Mouse (Mus musculus): Measurements from ENCODE around the gene Guca1b.

Gene Guca1b

GRCm38 (mm10) chr17:47385145-47385544 is at the start of gene Guca1b:
Guca1b (plus strand) TSS chr17:47385393.
- in situ Hi-C loops (cut with MboI; ENCODE audit: low pct_unique_long_range_greater_than_20kb in 1 of 2, low sequenced_read_pairs in 2 of 2, unreplicated experiment in 1 of 2) = no loop called here

DNA sequence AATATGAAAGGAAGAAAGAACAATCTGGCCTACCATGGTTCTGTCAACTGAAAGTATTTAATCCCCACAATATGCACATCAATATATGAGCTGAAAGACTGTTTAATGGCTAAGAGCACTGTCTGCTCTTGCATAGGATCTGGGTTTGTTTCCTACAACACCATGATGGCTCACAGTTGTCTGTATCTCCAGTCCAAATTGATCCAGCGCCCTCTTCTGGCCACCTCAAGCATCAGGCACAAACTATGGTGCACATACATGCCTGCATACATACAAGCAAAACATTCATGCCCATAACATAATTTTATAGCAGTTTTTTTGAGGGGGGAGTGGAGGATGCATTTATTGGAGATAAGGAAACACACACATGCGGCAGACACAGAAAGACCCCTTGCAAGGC is 42.1 kb upstream of the Guca1b start:
- in situ Hi-C loops (cut with MboI; ENCODE audit: low pct_unique_long_range_greater_than_20kb in 1 of 2, low sequenced_read_pairs in 2 of 2, unreplicated experiment in 1 of 2) = no loop called here

DNA sequence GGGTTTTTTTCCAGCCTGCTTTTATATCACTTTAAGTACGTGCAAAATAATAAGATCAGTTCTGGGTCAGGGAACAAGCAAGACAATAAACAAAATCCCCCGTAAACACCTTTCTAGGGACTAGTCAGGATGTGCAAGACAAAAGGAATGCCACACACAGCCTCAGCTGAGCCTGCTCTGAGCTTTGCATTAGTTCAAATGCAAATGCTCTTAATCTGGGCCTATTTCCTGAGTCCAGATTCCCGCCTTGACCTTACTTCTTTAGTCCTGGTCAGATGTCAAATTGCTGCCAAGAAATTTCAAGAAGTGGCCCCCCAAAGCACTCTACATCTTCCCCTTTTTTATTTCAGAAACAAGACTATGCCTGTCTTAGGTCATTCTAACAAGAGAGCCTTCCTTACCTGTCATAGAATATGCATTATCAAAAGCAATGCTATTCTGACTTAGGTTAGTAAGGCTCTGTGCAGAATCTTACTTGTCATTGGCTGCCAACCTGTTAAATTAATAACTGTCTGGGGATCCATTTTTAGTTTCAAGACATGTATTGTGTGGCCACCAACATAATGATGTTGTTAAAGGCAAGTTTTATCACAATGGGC is 35.4 kb upstream of the Guca1b start:
- in situ Hi-C loops (cut with MboI; ENCODE audit: low pct_unique_long_range_greater_than_20kb in 1 of 2, low sequenced_read_pairs in 2 of 2, unreplicated experiment in 1 of 2) = no loop called here

DNA sequence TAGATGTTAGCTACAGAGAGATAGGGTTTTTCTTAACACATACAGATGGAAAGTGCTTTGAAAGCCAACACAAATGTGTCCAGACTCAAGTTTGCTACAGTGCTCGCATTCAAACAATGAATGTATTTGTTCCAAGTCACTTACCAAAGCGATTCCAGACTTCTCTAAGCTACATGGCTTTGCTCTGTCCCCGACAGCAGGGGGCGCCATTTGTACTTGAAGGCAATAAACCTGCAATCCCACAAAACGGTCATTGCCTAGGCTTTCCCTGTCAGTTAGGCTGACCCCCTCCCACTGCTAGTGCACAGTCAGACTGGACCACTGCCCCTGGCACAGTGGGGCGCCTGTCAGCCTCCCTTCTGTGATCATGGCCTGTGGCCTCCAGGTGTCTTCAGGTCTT is 25.2 kb upstream of the Guca1b start:
- in situ Hi-C loops (cut with MboI; ENCODE audit: low pct_unique_long_range_greater_than_20kb in 1 of 2, low sequenced_read_pairs in 2 of 2, unreplicated experiment in 1 of 2) = no loop called here

- in situ Hi-C loops (cut with MboI; ENCODE audit: low pct_unique_long_range_greater_than_20kb in 1 of 2, low sequenced_read_pairs in 2 of 2, unreplicated experiment in 1 of 2) = no loop called here
These were observed 23.9 kb upstream of the Guca1b start for GRCm38 (mm10) chr17:47361343-47361742.

DNA sequence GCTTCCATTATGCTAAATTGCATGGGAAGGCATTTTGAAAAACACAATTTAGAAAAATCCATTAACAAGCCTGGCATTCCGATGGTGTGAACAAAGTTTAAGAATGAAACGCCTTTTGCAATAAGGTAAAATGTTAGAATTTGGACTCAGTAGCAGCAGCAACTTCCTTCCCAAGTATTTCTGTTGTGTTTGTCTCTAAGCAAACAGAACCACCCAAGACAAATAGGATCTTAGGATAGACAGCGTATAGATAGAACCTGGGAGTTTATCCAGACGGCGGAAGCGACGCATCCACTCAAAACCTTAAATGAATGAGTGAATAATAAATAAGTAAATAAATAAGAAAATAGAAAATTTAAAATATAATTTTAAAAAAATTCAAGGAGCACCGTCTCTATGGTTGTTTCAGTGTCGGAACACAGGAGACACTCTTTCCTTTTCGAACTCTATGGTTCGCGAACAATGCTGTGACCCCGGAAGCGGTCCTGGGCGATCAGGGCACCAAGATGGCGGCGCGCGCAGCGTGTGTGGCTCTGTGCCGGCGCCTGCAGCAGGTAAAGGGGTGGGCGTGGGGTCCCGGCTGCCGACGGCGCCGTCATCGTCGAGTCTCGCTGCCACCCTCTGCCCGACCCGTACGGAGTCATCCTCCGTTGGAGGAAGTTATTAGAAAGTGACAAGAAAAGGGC is 16.6 kb upstream of the Guca1b start, which contains the start of gene Mrps10:
Gene Mrps10, plus strand, starts transcription at position 487 of the 686 bp plus-strand sequence.
- in situ Hi-C loops (cut with MboI; ENCODE audit: low pct_unique_long_range_greater_than_20kb in 1 of 2, low sequenced_read_pairs in 2 of 2, unreplicated experiment in 1 of 2) = no loop called here

GRCm38 (mm10) chr17:47369087-47369443 is 16.1 kb upstream of the Guca1b start:
- in situ Hi-C loops (cut with MboI; ENCODE audit: low pct_unique_long_range_greater_than_20kb in 1 of 2, low sequenced_read_pairs in 2 of 2, unreplicated experiment in 1 of 2) = no loop called here

DNA sequence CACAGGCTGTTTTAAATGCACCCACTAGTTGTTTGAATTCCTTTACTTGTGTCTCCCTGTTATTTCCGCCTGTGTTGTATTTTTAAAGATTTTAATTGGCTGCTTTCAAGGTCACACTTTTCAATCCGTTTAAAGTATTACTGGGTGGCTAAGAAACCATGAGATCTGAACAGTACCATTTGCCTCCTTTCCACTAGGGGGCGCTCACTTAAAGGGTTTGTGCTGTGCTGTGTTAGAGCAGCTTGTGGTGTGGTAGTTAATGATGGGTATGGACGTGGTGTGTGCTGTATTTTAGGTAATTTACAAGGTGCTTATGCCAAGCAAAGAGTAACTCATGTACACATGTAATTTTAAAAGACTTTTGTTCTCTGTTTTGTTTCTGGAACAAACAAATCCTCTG is 13.7 kb upstream of the Guca1b start:
- in situ Hi-C loops (cut with MboI; ENCODE audit: low pct_unique_long_range_greater_than_20kb in 1 of 2, low sequenced_read_pairs in 2 of 2, unreplicated experiment in 1 of 2) = no loop called here

DNA sequence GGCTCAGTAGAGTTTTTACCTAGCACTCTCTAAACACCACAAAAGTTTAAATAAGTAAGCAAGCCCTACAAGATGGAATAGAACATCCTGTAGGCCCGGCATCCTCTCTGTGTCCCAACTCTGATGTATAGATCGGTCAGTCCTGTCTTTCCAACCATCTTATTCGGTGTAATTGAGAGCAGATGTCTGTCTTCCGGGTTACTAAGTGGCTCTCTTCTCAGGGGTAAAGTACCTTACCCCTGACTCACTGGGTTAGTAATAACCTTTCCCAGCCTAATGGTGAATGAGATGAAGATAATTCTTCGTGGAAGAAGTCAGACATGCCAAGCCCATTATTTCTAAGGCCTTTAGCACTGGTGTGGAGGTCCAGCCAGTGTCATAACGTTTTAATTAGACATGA is 11.2 kb upstream of the Guca1b start:
- in situ Hi-C loops (cut with MboI; ENCODE audit: low pct_unique_long_range_greater_than_20kb in 1 of 2, low sequenced_read_pairs in 2 of 2, unreplicated experiment in 1 of 2) = no loop called here

- in situ Hi-C loops (cut with MboI; ENCODE audit: low pct_unique_long_range_greater_than_20kb in 1 of 2, low sequenced_read_pairs in 2 of 2, unreplicated experiment in 1 of 2) = no loop called here
These were observed 8.4 kb upstream of the Guca1b start for GRCm38 (mm10) chr17:47376779-47377280.

DNA sequence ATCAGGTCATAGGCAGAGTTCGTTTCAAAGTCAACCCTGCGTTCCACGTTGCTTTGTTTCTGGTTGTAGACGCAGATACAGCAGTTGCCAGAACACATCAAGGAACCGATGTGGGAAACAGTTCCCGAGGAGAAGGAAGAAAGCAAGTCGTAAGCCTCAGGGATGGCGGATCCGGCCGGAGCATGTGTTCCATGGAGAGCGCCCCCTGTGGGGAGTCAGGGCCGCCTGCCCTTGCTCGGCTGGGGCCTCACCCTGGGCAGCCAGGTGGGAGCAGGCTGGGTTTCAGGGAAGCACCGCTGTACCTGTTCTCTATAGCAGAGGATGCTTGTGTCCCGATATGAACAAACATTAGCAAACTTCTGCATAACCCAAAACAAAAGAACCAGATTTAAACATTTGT is 7.1 kb upstream of the Guca1b start:
- in situ Hi-C loops (cut with MboI; ENCODE audit: low pct_unique_long_range_greater_than_20kb in 1 of 2, low sequenced_read_pairs in 2 of 2, unreplicated experiment in 1 of 2) = no loop called here

- in situ Hi-C loops (cut with MboI; ENCODE audit: low pct_unique_long_range_greater_than_20kb in 1 of 2, low sequenced_read_pairs in 2 of 2, unreplicated experiment in 1 of 2) = no loop called here
These were observed 3.3 kb upstream of the Guca1b start for GRCm38 (mm10) chr17:47381917-47382316.

- in situ Hi-C loops (cut with MboI; ENCODE audit: low pct_unique_long_range_greater_than_20kb in 1 of 2, low sequenced_read_pairs in 2 of 2, unreplicated experiment in 1 of 2) = no loop called here
These were observed 1.9 kb upstream of the Guca1b start for GRCm38 (mm10) chr17:47383266-47383665.

DNA sequence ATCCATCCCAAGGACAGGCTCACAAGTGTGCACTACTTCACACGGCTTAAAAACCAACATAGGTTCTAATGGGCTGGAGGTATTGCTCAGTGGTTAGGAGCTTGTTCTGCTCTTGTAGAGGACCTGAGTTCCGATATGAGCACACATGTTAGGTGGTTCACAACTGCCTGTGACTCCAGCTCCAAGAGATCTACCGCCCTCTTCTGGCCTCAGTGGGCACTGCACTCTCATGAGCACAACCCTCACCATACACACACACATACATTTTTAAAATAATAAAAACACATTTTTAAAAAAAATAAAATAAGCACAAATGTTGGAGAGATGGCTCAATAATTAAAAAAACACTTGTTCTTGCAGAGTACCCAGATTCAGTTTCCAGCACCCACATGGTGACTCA is 1.1 kb upstream of the Guca1b start:
- in situ Hi-C loops (cut with MboI; ENCODE audit: low pct_unique_long_range_greater_than_20kb in 1 of 2, low sequenced_read_pairs in 2 of 2, unreplicated experiment in 1 of 2) = no loop called here

GRCm38 (mm10) chr17:47386649-47387048 is 1.5 kb downstream of the Guca1b start:
- in situ Hi-C loops (cut with MboI; ENCODE audit: low pct_unique_long_range_greater_than_20kb in 1 of 2, low sequenced_read_pairs in 2 of 2, unreplicated experiment in 1 of 2) = no loop called here

- in situ Hi-C loops (cut with MboI; ENCODE audit: low pct_unique_long_range_greater_than_20kb in 1 of 2, low sequenced_read_pairs in 2 of 2, unreplicated experiment in 1 of 2) = no loop called here
These were observed 9.2 kb downstream of the Guca1b start for GRCm38 (mm10) chr17:47394223-47394869.

GRCm38 (mm10) chr17:47395376-47395913 is 10.3 kb downstream of the Guca1b start:
- in situ Hi-C loops (cut with MboI; ENCODE audit: low pct_unique_long_range_greater_than_20kb in 1 of 2, low sequenced_read_pairs in 2 of 2, unreplicated experiment in 1 of 2) = no loop called here

DNA sequence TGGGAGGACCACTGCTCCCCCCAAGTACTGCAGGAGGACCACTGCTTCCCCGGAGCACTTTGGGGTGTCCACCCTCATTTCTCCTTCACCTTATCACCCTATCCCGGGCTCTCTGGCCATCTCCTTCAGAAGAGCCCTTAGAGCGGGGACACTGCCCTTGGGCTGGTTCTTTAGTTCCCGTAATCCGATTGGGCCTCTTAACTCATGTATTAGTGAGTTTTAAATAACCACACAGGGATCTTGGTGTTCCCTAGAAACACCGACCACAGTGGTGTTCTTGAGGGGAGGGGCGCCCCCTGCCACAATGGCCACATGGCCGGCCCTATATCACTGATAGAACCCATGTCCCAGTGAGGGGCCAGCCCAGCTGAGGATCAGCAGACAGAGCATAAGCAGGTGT is 13.9 kb downstream of the Guca1b start:
- in situ Hi-C loops (cut with MboI; ENCODE audit: low pct_unique_long_range_greater_than_20kb in 1 of 2, low sequenced_read_pairs in 2 of 2, unreplicated experiment in 1 of 2) = no loop called here

DNA sequence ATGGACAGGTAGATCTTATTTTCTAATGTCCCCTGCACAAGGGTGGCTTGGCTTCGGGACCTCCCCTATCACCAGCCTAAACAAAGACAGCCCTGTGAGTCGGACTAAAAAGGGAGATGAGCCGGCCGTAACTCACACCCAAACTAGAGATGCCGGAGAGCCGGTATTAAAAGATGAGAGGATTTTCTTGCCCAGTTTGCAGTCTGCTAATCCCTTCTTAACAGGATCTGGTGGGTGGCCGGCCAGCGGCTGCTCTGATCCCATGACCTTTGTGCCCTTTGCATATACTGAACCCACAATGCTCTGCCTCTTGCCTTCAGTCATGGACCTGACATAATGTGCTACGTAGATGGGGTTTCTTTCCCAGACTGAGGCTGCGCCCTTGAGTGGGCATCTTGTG is 15.3 kb downstream of the Guca1b start, which contains the start of gene Guca1a:
Gene Guca1a, minus strand, starts transcription at position 134 of the 400 bp plus-strand sequence.
- in situ Hi-C loops (cut with MboI; ENCODE audit: low pct_unique_long_range_greater_than_20kb in 1 of 2, low sequenced_read_pairs in 2 of 2, unreplicated experiment in 1 of 2) = no loop called here

Measured in mouse embryonic stem cell (cell line).